Mouse (Mus musculus): ENCODE data around the gene Grin1.

GRCm38 (mm10) chr2:25333569-25333968 is 14.6 kb upstream of the Grin1 start:
- TF ChIP-seq MYOD1 (IDR thresholded peaks at IDR 0.05; ENCODE audit: control insufficient read depth, insufficient read length, low read depth) = no peak
- TF ChIP-seq USF1 (IDR thresholded peaks at IDR 0.05; ENCODE audit: low read depth) = no peak
- no peak for TF ChIP-seq CTCF (IDR thresholded peaks at IDR 0.05; ENCODE audit: control insufficient read depth, insufficient read depth, insufficient read length)
- no peak for TF ChIP-seq CEBPB (IDR thresholded peaks at IDR 0.05; ENCODE audit: low read depth)
- TF ChIP-seq MAX (IDR thresholded peaks at IDR 0.05) = no peak
- no peak for TF ChIP-seq FOSL1 (IDR thresholded peaks at IDR 0.05; ENCODE audit: insufficient read depth, low read length, poor library complexity, severe bottlenecking)
- no peak for TF ChIP-seq MYOG (IDR thresholded peaks at IDR 0.05; ENCODE audit: control insufficient read depth, extremely low read depth, insufficient read length)

Measured in C2C12 (cell line).